Mouse (Mus musculus) frontal cortex, postnatal 14 days (tissue): ENCODE data around the gene Ralgapb.

ENCODE experiments used
- DNase-seq, 2 experiments: peaks; one replicate each; pipeline ENCODE4 v3.0.0; 2022; ENCODE audit warnings: low spot score in 2 of 2

The Ralgapb gene

GRCm38 (mm10) chr2:158518583-158518982 lies 108.9 kb downstream of the Ralgapb start:
- DNase-seq, result no peak

GRCm38 (mm10) chr2:158519071-158519470 lies 109.4 kb downstream of the Ralgapb start:
- DNase-seq, result no peak

DNA sequence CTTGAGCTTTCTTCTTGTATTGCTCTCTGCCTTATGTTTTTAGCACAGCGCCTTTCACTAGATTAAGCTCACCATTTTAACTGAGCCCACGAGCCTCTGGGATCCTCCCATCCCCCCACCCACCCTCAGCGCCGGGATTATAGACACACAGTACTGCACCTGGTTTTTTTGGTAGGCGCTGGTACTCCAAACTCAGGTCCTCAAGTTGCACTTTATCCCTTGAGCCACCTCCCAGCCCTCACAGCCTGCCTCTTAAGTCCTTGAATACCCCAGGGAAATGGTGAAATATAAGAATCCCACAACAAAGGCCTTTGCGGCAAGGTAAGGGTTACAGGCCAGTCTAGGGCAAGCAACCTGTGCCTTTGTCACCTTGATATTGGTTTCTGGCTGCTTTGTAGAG lies 110.2 kb downstream of the Ralgapb start:
- DNase-seq, result no peak

GRCm38 (mm10) chr2:158523060-158523459 lies 113.4 kb downstream of the Ralgapb start:
- no peak for DNase-seq

GRCm38 (mm10) chr2:158524129-158524860 lies 114.6 kb downstream of the Ralgapb start:
- no peak for DNase-seq

- peak in 1 of 2 experiments; percentile 53 for DNase-seq
These were observed 124.4 kb downstream of the Ralgapb start for GRCm38 (mm10) chr2:158534090-158534489.

GRCm38 (mm10) chr2:158534559-158534958 lies 124.9 kb downstream of the Ralgapb start:
- no peak for DNase-seq

GRCm38 (mm10) chr2:158539433-158540305 lies 130.0 kb downstream of the Ralgapb start:
- DNase-seq, result no peak

GRCm38 (mm10) chr2:158541286-158541685 lies 131.6 kb downstream of the Ralgapb start:
- no peak for DNase-seq

GRCm38 (mm10) chr2:158545266-158545665 lies 135.6 kb downstream of the Ralgapb start:
- no peak for DNase-seq

GRCm38 (mm10) chr2:158546751-158547150 lies 137.1 kb downstream of the Ralgapb start:
- peak; percentile 56 to 75 for DNase-seq
